Mouse (Mus musculus) spleen, embryonic (tissue): ENCODE measurements around the gene Pop7.

ENCODE experiments used
- CTCF ChIA-PET: fragments of 350-600 bp; sonication (Branson Sonifier 250); formaldehyde crosslinking; loops from one replicate; lab custom pipeline; 2022; lab: Charles Lee

The Pop7 gene

GRCm38 (mm10) chr5:137501709-137502666 is at the start of gene Pop7:
Gene Pop7, minus strand, starts transcription at chr5:137502518.
- CTCF ChIA-PET = interaction anchor here (0.5 to 1.6 kb wide), 3 partner anchors 9 to 29 kb away, joined by 3 to 5 read pairs (median 3); no protein-coding TSS in a partner anchor

GRCm38 (mm10) chr5:137551119-137551518 is 48.8 kb upstream of the Pop7 start:
- CTCF ChIA-PET = interaction anchor here (0.6 kb wide), 1 partner anchor 759 kb away, joined by 9 read pairs; no protein-coding TSS in a partner anchor

GRCm38 (mm10) chr5:137549840-137550239 is 47.5 kb upstream of the Pop7 start:
- CTCF ChIA-PET = no interaction called here

- CTCF ChIA-PET = no interaction called here
Observed at GRCm38 (mm10) chr5:137545596-137545995, 43.3 kb upstream of the Pop7 start.

- CTCF ChIA-PET = no interaction called here
Observed at GRCm38 (mm10) chr5:137544926-137545325, 42.6 kb upstream of the Pop7 start.

- CTCF ChIA-PET = no interaction called here
Observed at GRCm38 (mm10) chr5:137541768-137542540, 39.6 kb upstream of the Pop7 start.

GRCm38 (mm10) chr5:137540991-137541390 is 38.7 kb upstream of the Pop7 start:
- CTCF ChIA-PET = no interaction called here

- CTCF ChIA-PET = no interaction called here
Observed at GRCm38 (mm10) chr5:137539291-137539801, 37.0 kb upstream of the Pop7 start.

GRCm38 (mm10) chr5:137537461-137537860 is 35.1 kb upstream of the Pop7 start:
- CTCF ChIA-PET = interaction anchor here (0.6 kb wide), 1 partner anchor 47 kb away, joined by 3 read pairs; no protein-coding TSS in a partner anchor

GRCm38 (mm10) chr5:137535318-137535717 is 33.0 kb upstream of the Pop7 start:
- CTCF ChIA-PET = no interaction called here

- CTCF ChIA-PET = no interaction called here
Observed at GRCm38 (mm10) chr5:137534762-137535161, 32.4 kb upstream of the Pop7 start.

- CTCF ChIA-PET = no interaction called here
Observed at GRCm38 (mm10) chr5:137533117-137533827, 31.0 kb upstream of the Pop7 start, which contains the start of the genes Epo and Gnb2. Gene Epo, minus strand, starts transcription at chr5:137533242. Gene Gnb2, minus strand, starts transcription at chr5:137533510.

GRCm38 (mm10) chr5:137532808-137533116 is 30.4 kb upstream of the Pop7 start:
- CTCF ChIA-PET = no interaction called here

- CTCF ChIA-PET = interaction anchor here (0.6 kb wide), 1 partner anchor 178 kb away, joined by 3 read pairs; no protein-coding TSS in a partner anchor
Observed at GRCm38 (mm10) chr5:137532131-137532807, 30.0 kb upstream of the Pop7 start.

- CTCF ChIA-PET = interaction anchor here (0.6 to 0.7 kb wide), 2 partner anchors 30 to 177 kb away, joined by 3 read pairs; no protein-coding TSS in a partner anchor
Observed at GRCm38 (mm10) chr5:137531414-137532130, 29.3 kb upstream of the Pop7 start.

GRCm38 (mm10) chr5:137530588-137531413 is 28.5 kb upstream of the Pop7 start:
- CTCF ChIA-PET = interaction anchor here (0.5 to 0.7 kb wide), 2 partner anchors 21 to 29 kb away, joined by 3 to 7 read pairs; no protein-coding TSS in a partner anchor

GRCm38 (mm10) chr5:137530075-137530474 is 27.8 kb upstream of the Pop7 start:
- CTCF ChIA-PET = no interaction called here

GRCm38 (mm10) chr5:137529221-137529995 is 27.1 kb upstream of the Pop7 start:
- CTCF ChIA-PET = interaction anchor here (1.1 kb wide), 1 partner anchor 28 kb away, joined by 3 read pairs; the partner anchor contains the start of gene Pop7
